In genomic region chr9:41577760-41578159, GRCm38 (mm10) we compare ENCODE assay signal across 18 mouse cellular contexts.
DNase-seq lines count a peak whose midpoint lies in the region; ATAC-seq lines count a peak whose summit lies in the region.
"Had no signal": no experiment of that assay in that cellular context is flagged by ENCODE, and none has a peak within 500 bp of the region (broad histone marks: within the 10 kb centered on the region; RNA-seq: fewer than 3 reads in every experiment).

No protein-coding gene starts in this region.

- intact Hi-C loops in left cerebral cortex, postnatal 36 days (cut with DNase I): loop anchor here (2.0 kb wide), 1 partner anchor 101 kb away; no protein-coding TSS in a partner anchor

- no peaks in the 10 kb centered on the region for H3K36me3 ChIP-seq in neural tube, embryonic 13.5 days
- no peaks in the 10 kb centered on the region for H3K36me3 ChIP-seq in forebrain, embryonic 15.5 days
- no peaks in the 10 kb centered on the region for H3K36me3 ChIP-seq in midbrain, embryonic 12.5 days
- H3K36me3 ChIP-seq in intestine, embryonic 15.5 days: no peaks in the 10 kb centered on the region
- H3K36me3 ChIP-seq: heart, embryonic 12.5 days; limb, embryonic 12.5 days had no signal

- peaks cover 51% of the 10 kb centered on the region for H3K4me1 ChIP-seq in neural tube, embryonic 13.5 days (replicated peaks)
- H3K4me1 ChIP-seq in forebrain, embryonic 15.5 days: peaks cover 33% of the 10 kb centered on the region
- peaks cover 39% of the 10 kb centered on the region for H3K4me1 ChIP-seq in midbrain, embryonic 12.5 days
- no peaks in the 10 kb centered on the region for H3K4me1 ChIP-seq in intestine, embryonic 15.5 days (replicated peaks)

- H3K4me2 ChIP-seq in neural tube, embryonic 13.5 days: peak overlapping the region; percentile 83
- peak overlapping the region; percentile 66 for H3K4me2 ChIP-seq in forebrain, embryonic 15.5 days (replicated peaks)
- H3K4me2 ChIP-seq in midbrain, embryonic 12.5 days (replicated peaks): peak overlapping the region; percentile 65; the same call in 1 of the 2 replicates
- no peak overlapping the region for H3K4me2 ChIP-seq in intestine, embryonic 15.5 days (replicated peaks)
- H3K4me2 ChIP-seq: heart, embryonic 12.5 days had no signal

- no peaks in the 10 kb centered on the region for H3K27me3 ChIP-seq in neural tube, embryonic 13.5 days
- no peaks in the 10 kb centered on the region for H3K27me3 ChIP-seq in forebrain, embryonic 15.5 days
- no peaks in the 10 kb centered on the region for H3K27me3 ChIP-seq in midbrain, embryonic 12.5 days
- no peaks in the 10 kb centered on the region for H3K27me3 ChIP-seq in intestine, embryonic 15.5 days (replicated peaks)
- H3K27me3 ChIP-seq: CH12.LX; limb, embryonic 12.5 days had no signal

- no peaks in the 10 kb centered on the region for H3K9me3 ChIP-seq in neural tube, embryonic 13.5 days
- H3K9me3 ChIP-seq in forebrain, embryonic 15.5 days: no peaks in the 10 kb centered on the region
- H3K9me3 ChIP-seq in midbrain, embryonic 12.5 days: no peaks in the 10 kb centered on the region
- no peaks in the 10 kb centered on the region for H3K9me3 ChIP-seq in intestine, embryonic 15.5 days
- H3K9me3 ChIP-seq: heart, embryonic 12.5 days; limb, embryonic 12.5 days had no signal

- peak overlapping the region; percentile 100 for H3K9ac ChIP-seq in neural tube, embryonic 13.5 days
- H3K9ac ChIP-seq in forebrain, embryonic 15.5 days (replicated peaks): peak overlapping the region; percentile 94
- H3K9ac ChIP-seq in midbrain, embryonic 12.5 days (replicated peaks): peak overlapping the region; percentile 98; the same call in 1 of the 2 replicates
- no peak overlapping the region for H3K9ac ChIP-seq in intestine, embryonic 15.5 days
- H3K9ac ChIP-seq: heart, embryonic 12.5 days; limb, embryonic 12.5 days; liver, embryonic 14.5 days had no signal

- H3K4me3 ChIP-seq in neural tube, embryonic 13.5 days: peak overlapping the region; percentile 90; the same call in 1 of the 2 replicates
- peak overlapping the region; percentile 75 for H3K4me3 ChIP-seq in forebrain, embryonic 15.5 days
- H3K4me3 ChIP-seq in midbrain, embryonic 12.5 days: no peak overlapping the region
- H3K4me3 ChIP-seq in intestine, embryonic 15.5 days (replicated peaks): no peak overlapping the region
- H3K4me3 ChIP-seq: heart, embryonic 12.5 days; limb, embryonic 12.5 days had no signal

- ATAC-seq in neural tube, embryonic 13.5 days (ENCODE audit: low read depth): no peak
- ATAC-seq in forebrain, embryonic 15.5 days (replicated peaks): no peak
- no peak for ATAC-seq in midbrain, embryonic 12.5 days (ENCODE audit: low FRiP score, low read depth)
- ATAC-seq in intestine, embryonic 15.5 days: no peak
- ATAC-seq: lung, postnatal 0 days had no signal

- DNase-seq in neural tube, embryonic 10.5 days (ENCODE audit: extremely low spot score, low spot score): no peak
- no peak for DNase-seq in thymus, postnatal 14 days
- no peak for DNase-seq in left cerebral cortex, postnatal 36 days (ENCODE audit: low spot score in 2 of 2)
- DNase-seq: adrenal gland, postnatal 36 days; cerebellum, postnatal 10 days; gastrocnemius, postnatal 25 days; heart, postnatal 36 days; kidney, adult 8-10 months; kidney, postnatal 36 days had no signal

- WGBS in neural tube, embryonic 13.5 days: 62% methylated on average over 1 of the region's 1 CpGs
- WGBS in forebrain, embryonic 15.5 days: 7% methylated on average over 1 of the region's 1 CpGs
- 62% methylated on average over 1 of the region's 1 CpGs for WGBS in midbrain, embryonic 12.5 days
- 36% methylated on average over 1 of the region's 1 CpGs for WGBS in intestine, embryonic 15.5 days

- H3K27ac ChIP-seq in neural tube, embryonic 13.5 days (replicated peaks): peak overlapping the region; percentile 100
- peak overlapping the region; percentile 100 for H3K27ac ChIP-seq in forebrain, embryonic 15.5 days (replicated peaks)
- H3K27ac ChIP-seq in midbrain, embryonic 12.5 days (replicated peaks): peak overlapping the region; percentile 99
- no peak overlapping the region for H3K27ac ChIP-seq in intestine, embryonic 15.5 days
- H3K27ac ChIP-seq: liver, embryonic 14.5 days had no signal

Comparison
In these comparisons a context has a peak if more than half of its experiments do, and no peak if none do; other contexts are left out.
1. H3K4me3 ChIP-seq: peak in neural tube, embryonic 13.5 days (single experiment) and forebrain, embryonic 15.5 days (single experiment); none in midbrain, embryonic 12.5 days (single experiment) and intestine, embryonic 15.5 days (single experiment).